Mouse (Mus musculus): ENCODE measurements around the gene Nup214.

DNA sequence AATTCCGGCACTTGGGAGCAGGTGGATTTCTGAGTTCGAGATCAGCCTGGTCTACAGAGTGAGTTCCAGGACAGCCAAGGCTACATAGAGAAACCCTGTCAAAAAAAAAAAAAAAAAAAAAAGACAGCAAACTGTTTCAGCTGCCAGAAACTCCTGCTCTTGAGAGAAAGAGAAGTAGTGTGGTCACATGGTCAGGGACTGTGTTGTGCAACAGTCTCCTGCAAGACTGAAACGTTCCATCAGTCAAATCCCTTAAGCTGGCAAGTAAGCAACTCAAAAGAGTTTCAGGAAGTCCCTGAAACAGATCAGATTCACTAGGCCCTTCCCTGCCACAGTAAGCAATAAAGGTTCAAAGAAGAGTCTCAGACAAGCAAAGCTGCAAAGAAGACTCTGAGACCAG, 115.4 kb downstream of the Nup214 start:
- TF ChIP-seq POLR2A (IDR thresholded peaks at IDR 0.05; ENCODE audit: low read depth, low read length) (no peak), CTCF (IDR thresholded peaks at IDR 0.05; ENCODE audit: borderline replicate concordance, insufficient read depth, low read length) (no peak)

Data from embryonic fibroblast, embryonic 13.5 days (primary cell).